Mouse (Mus musculus): ENCODE results near the gene Sst. TPM values are rescaled to one million over a fixed set of nuclear protein-coding genes. Genes with fewer than 3 reads are reported as not detected.

Sst gene
- not detected for polyA plus RNA-seq (2017; shearing (Covaris generic))

DNA sequence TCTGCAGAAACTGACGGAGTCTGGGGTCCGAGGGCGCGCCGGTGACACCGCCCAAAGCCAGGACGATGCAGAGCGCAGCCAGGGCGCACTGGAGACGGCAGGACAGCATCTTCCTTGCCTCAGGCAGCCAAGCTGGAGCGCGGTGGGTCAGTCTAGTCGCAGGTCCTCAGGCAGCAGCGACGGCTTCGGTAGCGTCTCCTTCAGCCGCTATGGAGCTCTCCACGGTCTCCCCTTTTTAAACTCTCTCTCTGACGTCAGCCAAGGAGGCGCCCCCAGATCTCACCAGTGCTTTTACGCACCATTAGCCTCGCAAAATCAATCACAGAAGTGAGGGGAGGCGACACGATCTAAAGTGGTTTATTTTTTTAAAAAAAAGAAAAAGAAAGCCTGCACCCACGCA lies at the start of gene Sst:
Gene Sst (minus strand): TSS at position 323 of the 400 bp plus-strand sequence.

GRCm38 (mm10) chr16:23932294-23932693 lies 41.5 kb upstream of the Sst start, which contains the start of gene Rtp2:
Gene Rtp2, minus strand, starts transcription at chr16:23932394.

Other genes starting within 250 kb of the Sst start
- not detected for gene Rtp2, start 41.4 kb upstream of the Sst start, polyA plus RNA-seq (2017; shearing (Covaris generic))
- gene Gm37419, start 97.5 kb upstream of the Sst start, polyA plus RNA-seq (2017; shearing (Covaris generic)) = not detected
- 15.2 TPM for gene Bcl6, start 97.9 kb upstream of the Sst start, polyA plus RNA-seq (2017; shearing (Covaris generic))